Mouse (Mus musculus): ENCODE measurements at regions not wholly inside any gene's neighbourhood (a gene's known extent, or its start where the extent isn't known, plus 50 kb on each side); places are given as distances from the start of the nearest gene placed in this dataset.

DNA sequence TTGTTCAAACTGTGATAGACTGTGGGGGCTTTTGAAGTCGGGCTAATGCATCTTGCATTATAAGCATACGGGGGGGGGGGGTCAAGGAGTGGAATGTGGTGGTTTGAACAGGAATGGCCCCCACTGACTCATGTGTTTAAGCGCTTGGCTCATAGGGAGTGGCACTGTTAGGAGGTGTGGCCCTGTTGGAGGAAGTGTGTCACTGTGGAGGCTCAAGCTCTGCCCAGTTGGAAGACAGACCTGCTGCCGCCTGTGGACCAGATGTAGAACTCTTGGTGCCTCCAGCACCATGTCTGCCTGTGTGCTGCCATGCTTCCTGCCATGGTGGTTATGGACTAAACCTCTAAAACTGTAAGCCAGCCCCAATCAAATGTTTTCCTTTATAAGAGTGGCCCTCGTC, 89.0 kb upstream of the Slc22a12 start:
- no peak for TF ChIP-seq USF1 (IDR thresholded peaks at IDR 0.05; ENCODE audit: low read depth, low read length)
- no peak for TF ChIP-seq CTCF (conservative IDR thresholded peaks at IDR 0.05 in 1 of 2, IDR thresholded peaks at IDR 0.05 in 1 of 2; ENCODE audit: low read depth in 2 of 2, low read length in 2 of 2)
- TF ChIP-seq POLR2A (IDR thresholded peaks at IDR 0.05; ENCODE audit: low read depth, low read length), result no peak

Measured in CH12.LX (cell line).